Mouse (Mus musculus): ENCODE results near the gene Spata31d1a.
A peak's percentile ranks its signal among the peaks of the same experiment; 100 is the strongest.
"Not testable (repeated sequence)": the region's sequence is repeated elsewhere in the genome, so short reads cannot be mapped to it uniquely, and the experiment has no call there.

Spata31d1a gene

DNA sequence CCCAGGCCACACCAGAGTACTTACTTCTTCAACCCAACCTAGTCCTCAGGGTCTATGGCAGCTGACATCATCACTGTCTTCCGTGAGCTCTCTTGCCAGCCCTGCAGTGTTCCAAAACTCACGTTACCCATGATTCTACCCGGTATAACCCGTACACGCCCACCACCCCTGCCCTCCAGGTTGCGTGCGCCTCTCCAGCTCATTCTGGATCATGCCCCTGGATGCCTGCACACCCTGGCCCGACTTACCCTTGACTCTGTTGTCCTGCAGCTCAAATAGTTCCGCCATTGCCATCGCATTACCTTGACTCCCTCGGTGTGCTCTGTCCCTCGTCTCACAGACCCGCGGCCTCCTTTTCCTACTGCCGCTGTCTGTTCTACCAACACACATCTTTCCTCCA, at the start of gene Spata31d1a:
Spata31d1a (minus strand) TSS at position 101 of the 400 bp plus-strand sequence.
- no peak for DNase-seq

DNA sequence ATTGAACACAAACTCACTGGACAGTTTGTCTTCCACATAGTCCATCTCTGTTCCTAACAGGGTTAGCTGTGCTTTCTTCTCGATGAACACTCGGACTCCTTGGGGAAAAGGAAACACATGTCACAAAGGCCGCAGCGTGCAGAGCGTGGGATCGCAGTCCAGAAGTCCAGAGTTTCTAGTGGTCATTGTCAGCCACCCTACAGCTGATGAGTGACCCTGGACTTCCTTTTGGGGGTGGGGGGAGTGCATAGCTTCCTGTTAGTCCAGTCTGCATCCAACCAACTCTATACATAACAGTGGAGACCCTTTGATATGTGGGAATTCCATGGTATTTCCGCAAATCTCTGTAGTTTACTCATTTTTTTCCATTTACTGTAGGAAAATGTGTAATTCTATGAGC, 46.8 kb upstream of the Spata31d1a start:
- no peak for DNase-seq

DNA sequence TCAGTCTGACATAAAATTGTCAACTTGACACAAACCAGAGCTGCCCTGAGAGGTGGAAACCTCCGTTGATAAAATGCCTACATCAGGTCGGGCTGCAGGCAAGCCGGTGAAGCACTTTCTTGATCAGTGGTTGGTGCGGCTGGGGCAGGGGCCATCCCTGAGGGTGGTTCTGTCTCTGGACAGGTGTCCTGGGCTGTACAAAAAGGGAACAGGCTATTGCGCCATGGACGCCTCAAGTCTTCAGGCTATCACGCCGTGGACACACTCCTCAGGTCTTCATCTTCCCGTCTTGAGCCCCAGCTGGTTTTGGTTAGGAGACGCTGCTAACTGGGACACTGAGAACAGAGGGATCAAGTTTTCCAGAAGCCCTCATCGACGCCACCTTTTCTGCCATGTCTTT, 40.2 kb upstream of the Spata31d1a start:
- DNase-seq, result no peak

DNA sequence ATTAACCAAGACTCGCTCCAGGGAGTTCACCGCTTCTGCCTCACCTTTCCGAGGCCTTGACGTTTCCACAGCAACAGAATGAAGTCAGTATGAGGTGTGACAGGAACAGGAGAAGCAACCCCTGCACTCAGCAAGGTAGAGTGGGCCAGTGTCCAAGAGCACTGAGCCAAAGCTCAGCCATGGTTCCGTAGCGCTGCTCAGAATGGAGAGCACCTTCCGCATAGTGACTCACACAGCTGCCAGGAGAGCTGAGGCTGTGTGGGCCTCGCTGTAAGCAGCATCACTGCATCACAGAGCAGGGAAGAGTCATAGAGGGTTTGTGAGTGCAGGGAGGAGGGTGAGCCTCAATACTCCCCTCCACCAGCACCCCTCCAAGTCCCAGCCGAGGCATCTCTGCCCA, 36.6 kb upstream of the Spata31d1a start, which contains the start of gene 1700014D04Rik:
1700014D04Rik (minus strand) TSS at position 42 of the 400 bp plus-strand sequence.
- no peak for DNase-seq

DNA sequence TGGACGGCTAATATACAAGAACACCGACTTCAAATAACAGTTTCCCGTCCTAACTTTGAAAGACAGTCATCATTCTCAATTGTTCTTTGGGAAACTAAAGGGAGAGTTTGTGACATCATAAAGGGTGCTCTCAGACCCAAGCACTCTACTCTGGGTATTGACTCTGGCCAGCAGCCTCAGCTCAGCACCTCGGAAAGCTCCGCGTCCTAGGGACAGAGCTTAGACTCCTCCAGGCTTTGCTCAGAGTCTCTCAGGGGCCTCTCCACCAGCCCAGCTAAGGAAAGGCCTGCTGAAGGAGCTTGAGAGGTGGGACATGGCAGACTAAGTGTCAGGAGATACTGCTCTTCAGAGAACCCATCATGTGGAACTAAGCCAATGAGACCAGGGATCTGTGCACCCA, 36.0 kb upstream of the Spata31d1a start:
- DNase-seq, result no peak

DNA sequence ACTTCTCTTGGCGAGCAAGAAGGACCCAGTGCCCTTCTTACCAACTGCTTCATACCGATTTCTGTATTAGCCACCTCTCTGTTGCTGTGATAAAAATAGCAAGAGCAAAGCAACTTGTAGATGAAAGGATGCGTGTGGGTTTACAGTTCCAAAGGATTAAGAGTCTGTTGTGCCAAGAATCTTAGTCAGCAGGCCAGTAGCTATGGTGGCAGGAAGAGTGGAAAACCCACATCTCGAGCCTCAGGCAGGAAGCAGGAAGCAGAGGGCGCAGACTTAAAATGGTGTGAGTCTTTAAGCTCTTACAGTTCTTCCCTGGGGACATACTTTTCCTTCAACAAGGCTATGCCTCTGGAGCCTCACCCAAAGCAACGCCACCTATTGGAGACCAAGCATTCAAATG, 35.3 kb upstream of the Spata31d1a start:
- DNase-seq, result no peak

DNA sequence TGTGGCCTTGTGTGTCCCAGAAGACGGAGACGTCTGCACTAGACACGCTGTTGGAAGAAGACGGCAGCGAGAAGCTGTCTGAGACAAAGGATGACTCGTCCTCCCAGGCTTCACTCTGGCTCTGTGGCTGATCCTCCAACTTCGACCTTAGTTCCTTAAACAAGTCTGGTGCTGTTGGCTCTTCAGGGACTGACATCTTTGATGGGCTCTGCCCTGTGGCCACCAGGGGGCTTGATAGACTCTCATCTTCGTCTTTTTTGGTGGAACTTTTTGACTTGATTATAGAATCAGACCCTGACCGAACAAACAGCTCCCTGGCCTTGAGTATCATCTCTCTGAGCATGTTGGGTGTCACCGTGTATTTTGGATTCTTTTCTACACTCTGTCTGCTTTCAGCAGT, 31.6 kb upstream of the Spata31d1a start:
- DNase-seq, result no peak

DNA sequence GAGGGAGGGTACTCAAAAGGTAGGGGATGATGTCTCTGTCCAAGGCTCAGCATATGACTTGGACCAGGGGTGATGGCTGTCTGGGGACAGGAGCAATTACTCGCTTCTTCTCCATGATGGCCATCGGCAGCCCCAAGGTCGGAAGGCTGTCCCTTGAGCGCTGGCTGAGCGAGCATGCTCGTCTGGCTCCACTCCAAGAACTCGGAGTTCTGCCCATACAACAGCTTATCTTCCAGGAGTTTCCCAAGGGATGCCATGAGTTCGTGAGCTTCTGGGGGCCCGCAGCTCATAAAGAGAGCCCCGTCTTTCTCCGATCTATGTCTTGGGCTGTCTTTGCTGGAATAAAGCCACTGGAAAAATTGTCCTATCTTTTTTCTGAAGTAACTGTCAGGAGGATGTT, 31.0 kb upstream of the Spata31d1a start:
- DNase-seq, result no peak

DNA sequence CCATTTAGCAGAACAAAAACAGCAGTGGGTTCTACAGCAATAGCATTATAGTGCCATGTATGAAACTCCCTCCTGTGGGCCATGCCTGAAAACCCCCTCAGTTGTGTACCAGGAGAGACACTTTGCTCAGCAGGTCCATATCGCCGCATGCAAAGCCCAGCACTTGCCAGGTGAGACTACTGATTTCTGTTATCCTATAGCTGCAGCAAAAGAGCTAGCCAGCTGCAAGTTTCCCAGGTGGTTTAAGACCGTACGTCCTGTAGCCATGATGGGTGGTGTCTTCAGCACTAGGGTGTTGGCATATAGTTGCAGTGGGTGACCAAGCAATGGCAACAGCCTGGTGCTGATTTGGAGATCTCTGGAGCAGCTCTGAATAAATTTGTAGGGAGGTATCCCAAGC, 29.3 kb upstream of the Spata31d1a start:
- DNase-seq, result no peak

DNA sequence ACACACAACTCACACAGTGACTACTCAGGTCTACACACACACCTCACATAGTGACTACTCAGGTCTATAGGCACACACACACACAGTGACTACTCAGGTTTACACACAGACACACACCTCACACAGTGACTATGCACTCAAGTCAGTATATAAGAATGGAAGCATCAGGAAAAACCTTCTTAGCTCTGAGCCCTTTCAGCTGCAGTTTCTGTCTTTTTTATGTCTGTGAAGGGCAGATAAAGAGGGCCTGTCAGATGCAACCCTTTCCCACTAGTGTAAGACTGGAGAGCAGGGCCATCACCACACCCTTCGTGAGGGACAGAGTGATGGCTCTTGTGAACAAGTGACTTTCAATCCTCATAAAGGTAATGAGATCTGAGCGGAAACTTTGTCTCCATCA, 28.3 kb upstream of the Spata31d1a start:
- no peak for DNase-seq

DNA sequence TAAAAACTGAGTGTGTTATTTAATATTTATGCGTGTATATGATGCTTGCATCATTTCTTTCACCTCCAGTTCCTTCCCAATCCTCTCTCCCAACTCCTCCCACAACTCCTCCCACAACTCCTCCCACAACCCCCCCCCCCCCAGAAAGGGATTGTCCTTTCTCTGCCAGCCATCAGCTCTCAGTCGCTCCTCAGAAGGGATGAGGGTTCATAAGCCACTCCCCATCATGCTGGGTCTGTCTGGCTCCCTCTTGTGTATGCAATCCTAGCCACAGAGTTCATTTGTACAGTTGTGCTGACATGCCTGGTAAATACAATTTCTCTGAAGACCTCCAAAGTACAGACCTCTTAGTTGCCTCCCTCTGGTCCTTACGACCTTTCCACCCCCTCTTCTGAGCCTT, 25.1 kb upstream of the Spata31d1a start:
- no peak for DNase-seq

DNA sequence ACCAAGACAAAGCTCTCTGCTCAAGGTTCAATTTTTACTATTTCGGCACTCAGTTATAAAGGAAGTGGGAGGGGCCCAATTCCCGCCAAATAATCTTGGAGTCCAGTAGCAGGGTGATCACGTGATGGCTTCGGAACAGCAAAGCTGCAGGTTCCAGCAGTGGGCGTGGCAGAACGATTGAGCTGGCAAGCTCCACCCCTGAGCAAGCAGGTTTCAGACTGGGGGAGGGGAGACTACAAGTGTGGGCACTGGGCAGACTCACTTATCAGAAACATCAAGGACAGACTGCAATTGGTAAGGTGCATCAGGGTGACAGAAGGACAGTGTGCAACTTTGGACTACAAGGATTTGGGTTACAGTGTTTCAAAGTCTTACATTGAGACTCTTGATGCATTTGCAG, 24.2 kb upstream of the Spata31d1a start:
- not testable (repeated sequence) for DNase-seq

DNA sequence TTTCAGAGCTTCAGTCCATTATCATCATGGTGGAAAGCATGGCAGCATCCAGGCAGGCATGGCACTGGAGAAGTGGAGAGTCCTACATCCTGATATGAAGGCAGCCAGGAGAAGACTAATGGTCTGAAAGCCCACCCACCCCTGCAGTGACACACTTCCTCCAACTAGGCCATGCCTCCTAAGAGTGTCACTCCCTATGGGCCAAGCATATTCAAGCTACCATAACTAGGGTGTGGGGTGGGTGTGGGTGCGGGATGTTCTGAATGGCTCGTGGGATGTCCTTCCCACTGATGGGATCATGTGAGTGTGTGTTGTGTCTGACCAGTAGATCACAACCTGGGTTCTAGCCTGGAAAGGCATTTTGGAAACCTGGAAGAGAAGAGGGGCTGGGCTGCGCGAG, 23.8 kb upstream of the Spata31d1a start:
- no peak for DNase-seq

DNA sequence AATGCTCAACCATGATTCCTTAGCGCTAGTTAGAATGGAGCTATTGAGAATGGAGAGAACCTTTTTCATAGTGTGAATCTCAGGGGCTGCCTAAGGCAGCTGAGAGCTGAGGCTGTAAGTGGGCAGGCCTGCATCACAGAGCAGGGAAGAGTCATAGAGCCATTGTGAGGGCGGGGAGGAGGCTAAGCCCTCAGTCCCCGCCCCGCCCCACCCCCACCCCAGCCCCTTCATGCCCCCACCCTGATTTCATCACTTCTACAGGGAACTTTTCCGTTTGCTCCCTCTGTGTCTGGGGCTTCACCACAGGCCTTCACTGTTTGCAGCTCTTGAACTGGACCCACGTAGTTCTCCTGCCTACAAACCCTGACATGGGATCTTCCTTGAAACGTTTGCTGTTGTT, 21.5 kb upstream of the Spata31d1a start, which contains the start of gene Spata31d1d:
Spata31d1d (minus strand) TSS at position 101 of the 400 bp plus-strand sequence.
- no peak for DNase-seq

DNA sequence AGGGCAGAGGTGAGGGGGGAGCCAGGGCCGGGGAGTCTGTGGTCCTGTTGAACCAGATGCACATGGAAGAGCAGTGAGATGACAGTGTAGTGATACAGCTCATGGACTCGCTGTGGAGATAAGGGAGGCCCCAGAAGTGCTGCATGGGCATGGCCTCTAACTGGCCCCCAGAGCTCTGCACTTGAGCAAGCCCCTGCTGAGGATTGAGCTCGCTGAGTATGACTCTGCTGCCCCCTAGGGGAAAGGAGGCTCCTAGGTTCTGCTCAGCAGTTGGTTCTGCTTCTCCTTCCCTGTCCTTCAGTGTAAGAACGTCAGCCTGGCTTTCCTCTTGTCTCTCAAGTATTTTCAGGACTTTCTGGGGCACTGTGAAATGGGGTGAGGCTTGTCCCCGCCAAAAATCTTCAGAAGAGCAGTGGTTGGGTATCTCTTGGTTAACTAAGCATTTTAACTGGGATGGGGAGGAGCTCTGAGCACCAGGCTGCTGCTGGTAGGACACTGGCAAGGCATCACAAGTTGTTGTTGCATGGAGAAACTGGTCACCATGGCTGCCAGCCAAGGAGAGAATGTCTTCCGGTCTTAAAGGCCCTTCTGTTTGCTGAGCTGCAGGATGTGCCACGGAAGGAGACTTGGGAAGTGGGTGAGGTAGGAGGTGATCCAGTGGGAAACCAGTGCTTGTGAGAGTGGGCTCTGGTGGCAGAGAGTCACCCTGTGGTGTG, 18.4 kb upstream of the Spata31d1a start:
- DNase-seq, result peak; percentile 44 to 54

DNA sequence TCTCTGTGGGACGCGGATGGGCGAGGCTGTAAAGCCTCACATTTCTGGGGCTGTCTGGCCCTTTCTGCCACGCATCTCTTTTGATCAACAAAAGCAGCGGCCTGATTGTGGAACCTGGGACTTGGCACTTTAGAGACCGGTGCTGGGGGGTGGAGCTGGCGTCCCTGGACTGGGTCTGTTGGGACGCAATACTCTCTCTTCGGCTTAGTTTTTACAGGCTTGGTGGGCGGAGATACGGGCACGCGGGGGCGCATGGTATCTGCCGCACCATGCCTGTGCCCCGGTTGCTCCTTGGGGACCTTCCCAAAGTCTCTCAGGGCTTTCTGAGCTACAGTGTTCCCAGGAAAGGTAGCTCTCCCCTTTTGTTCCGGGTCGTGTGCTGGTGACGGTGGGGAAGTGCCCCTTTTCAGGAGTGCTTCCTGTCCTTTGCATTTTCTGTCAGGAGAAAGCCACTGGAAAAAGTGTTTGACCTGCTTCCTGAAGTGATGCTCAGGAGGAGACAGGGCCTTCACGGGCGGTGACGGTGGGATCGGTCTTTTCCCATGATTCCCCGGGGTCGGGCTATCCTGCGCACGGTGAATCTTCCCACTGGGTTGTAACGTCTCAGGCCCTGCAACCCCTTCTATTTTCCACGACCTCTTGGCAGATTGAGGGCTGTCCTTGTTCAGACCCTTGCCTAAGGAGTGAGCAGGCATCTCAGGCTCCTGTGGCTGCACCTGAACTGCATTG, 16.2 kb upstream of the Spata31d1a start:
- no peak for DNase-seq

DNA sequence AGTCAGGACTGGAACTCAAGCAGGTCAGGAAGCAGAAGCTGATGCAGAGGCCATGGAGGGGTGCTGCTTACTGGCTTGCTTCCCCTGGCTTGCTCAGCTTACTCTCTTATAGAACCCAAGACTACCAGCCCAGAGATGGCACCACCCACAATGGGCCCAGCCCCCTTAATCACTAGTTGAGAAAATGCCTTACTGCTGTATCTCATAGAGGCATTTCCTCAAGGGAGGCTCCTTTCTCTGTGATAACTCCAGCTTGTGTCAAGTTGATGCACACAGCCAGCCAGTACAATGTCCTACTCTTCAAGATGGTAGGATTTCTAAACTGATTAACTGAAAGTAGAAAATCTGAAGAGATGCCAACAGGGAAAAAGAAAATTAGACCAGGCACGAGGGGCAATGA, 12.0 kb upstream of the Spata31d1a start:
- DNase-seq, result not testable (repeated sequence)

DNA sequence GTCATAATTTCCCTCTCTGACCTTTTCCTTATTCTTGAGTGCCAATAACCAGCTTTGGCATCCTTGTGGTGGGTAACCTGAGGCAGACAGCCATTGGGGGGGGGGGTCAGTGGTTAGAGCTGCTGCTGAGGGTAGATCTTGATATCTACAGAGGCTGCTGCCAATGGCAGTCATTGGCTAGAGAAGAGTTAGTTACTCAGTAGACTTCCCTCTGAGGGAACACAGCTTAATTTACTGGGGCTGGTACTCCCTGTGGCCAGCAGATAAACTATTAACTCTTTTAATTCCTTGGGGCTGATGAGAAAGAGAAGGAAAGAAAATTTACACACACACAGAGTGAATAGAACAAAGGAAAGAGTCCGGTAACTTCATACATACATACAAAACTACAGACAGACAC, 9.3 kb upstream of the Spata31d1a start:
- DNase-seq, result no peak

DNA sequence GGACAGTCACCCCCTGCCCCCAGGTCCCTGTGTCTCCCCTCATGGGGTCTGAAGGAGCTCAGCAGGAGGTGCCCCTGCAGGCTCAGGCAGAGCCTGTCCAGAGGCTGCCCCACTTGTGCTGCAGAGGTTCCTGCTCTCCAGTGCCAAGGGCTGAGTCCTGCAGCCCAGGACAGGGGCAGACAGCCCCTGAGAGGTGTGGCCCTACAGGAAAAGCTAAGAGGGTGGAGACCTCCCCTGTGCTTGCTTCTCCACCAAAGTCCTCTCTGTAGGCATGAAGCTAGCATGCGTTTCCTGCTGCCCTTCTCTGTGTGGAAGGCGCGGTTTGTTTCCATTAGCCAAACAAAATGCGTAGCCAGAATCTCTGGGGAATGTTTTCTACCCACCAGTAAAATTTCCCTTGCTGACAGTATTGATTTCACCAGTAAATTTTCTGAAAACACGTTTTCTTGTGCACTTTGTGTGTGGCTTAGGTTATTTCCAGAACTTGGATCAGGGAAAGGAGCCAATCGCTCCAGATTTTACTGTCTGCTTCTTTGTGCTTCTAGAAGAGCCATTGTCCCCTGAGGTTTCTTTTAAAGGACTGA, 8.8 kb upstream of the Spata31d1a start:
- DNase-seq, result not testable (repeated sequence)

DNA sequence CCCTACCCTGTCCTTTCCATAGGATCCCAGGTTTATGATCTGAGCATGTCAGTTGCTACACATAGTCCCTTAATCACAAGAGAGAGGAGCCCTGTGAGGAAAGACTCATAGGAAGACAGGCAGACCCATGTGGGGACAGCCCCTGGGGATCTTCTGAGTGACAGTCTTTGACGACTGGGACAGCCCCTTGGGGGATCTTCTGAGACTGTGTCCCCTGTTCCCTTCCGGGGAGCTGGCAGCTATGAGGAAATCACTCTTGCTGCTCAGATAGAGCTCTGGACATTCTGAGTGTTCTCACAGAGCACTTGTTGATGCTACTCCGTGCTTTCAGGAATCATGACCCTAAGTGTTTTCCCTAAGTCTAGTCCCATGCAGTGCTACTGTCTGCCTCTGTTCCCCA, 3.6 kb upstream of the Spata31d1a start:
- DNase-seq, result no peak

DNA sequence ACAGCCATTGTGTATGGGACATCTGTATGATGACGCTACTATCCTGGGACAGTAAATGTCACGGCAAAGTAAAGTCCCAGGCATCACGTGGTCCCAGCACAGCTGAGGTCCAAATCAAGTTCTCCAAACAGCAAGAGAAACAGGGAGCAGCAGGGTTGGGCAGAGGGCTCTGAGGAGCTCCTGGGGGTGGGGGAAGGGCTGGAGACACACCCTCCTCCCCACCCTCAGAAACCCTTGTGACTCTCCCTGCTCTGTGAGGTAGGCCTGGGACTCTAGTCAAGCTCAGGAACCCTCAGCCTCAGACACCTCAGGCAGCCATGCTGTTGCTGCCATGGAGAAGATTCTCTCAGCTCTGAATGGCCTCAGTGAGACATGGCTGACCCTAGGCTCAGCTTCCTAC, 1.9 kb upstream of the Spata31d1a start, which contains the start of gene Spata31d1b:
Spata31d1b (plus strand) TSS at position 301 of the 400 bp plus-strand sequence.
- DNase-seq, result not testable (repeated sequence)

DNA sequence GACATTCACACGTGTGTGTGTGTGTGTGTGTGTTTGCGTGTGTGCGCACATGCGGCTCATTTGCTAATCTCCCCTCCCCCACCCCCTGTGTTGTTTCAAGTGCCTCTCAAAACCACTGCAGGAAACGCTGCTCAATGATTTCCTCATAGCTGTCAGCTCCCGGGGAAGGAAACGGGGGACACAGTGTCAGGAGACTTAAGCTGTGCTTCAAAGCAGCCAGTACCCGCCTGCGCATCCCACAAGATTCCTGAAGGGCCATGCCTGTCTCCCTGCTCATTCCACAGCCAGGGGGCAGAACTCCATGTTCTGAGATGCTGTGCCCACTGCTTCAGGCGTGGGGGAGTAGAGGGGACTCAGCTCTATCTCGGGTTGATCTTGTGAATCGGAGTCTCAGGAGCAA, 5.6 kb downstream of the Spata31d1a start:
- peak in 1 of 2 experiments; percentile 23 for DNase-seq

DNA sequence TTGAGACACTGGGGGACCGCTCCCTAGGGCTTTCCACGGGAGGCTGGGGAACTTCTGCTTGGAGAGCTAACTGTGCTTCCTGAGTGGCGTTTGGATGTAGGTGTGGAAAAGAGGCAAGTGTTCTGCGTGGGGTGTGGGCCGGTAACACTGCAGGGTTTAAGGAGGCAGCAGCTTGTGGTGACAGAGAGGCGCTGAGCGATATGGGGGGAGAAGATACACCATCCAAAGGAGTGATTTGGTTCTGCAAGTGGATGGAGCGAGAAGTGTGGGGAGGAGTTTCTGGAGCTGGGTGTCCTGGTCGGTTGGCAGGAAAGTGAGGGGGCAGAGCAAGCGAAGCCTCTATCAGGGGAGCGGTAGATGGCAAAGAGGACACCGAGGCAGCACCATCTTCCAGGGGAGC, 6.6 kb downstream of the Spata31d1a start:
- no peak for DNase-seq

DNA sequence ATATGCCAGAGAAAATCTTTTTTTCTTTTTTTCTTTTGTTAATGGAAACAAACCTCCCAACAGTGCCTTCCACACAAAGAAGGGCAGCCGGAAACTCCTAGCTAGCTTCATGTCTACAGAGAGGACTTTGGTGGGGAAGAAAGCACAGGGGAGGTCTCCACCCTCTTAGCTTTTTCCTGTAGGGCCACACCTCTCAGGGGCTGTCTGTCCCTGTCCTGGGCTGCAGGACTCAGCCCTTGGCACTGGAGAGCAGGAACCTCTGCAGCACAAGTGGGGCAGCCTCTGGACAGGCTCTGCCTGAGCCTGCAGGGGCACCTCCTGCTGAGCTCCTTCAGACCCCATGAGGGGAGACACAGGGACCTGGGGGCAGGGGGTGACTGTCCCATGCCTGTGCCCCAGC, 10.0 kb downstream of the Spata31d1a start:
- DNase-seq, result not testable (repeated sequence)

Measured in thymus, adult 18-20 months (tissue).